Mouse (Mus musculus): ENCODE results near the gene Sergef.

Gene Sergef

GRCm38 (mm10) chr7:46616429-46617005 is 23.1 kb downstream of the Sergef start:
- no peak for DNase-seq (ENCODE audit: low spot score in 2 of 2)

- DNase-seq (ENCODE audit: low spot score in 2 of 2) = no peak
Observed at GRCm38 (mm10) chr7:46615256-46615977, 24.2 kb downstream of the Sergef start.

GRCm38 (mm10) chr7:46614263-46614662 is 25.3 kb downstream of the Sergef start:
- DNase-seq (ENCODE audit: low spot score in 2 of 2) = no peak

- DNase-seq (ENCODE audit: low spot score in 2 of 2) = no peak
Observed at GRCm38 (mm10) chr7:46613091-46613490, 26.5 kb downstream of the Sergef start.

- DNase-seq (ENCODE audit: low spot score in 2 of 2) = no peak
Observed at GRCm38 (mm10) chr7:46612421-46612937, 27.1 kb downstream of the Sergef start.

GRCm38 (mm10) chr7:46611970-46612369 is 27.6 kb downstream of the Sergef start:
- DNase-seq (ENCODE audit: low spot score in 2 of 2) = no peak

GRCm38 (mm10) chr7:46609317-46609716 is 30.3 kb downstream of the Sergef start:
- DNase-seq (ENCODE audit: low spot score in 2 of 2) = no peak

- DNase-seq (ENCODE audit: low spot score in 2 of 2) = peak; percentile 37 to 73
Observed at GRCm38 (mm10) chr7:46607428-46608055, 32.1 kb downstream of the Sergef start.

GRCm38 (mm10) chr7:46607031-46607426 is 32.6 kb downstream of the Sergef start:
- DNase-seq (ENCODE audit: low spot score in 2 of 2) = peak; percentile 40

- peak; percentile 68 to 82 for DNase-seq (ENCODE audit: low spot score in 2 of 2)
Observed at GRCm38 (mm10) chr7:46606391-46607030, 33.1 kb downstream of the Sergef start.

GRCm38 (mm10) chr7:46603051-46603450 is 36.6 kb downstream of the Sergef start:
- no peak for DNase-seq (ENCODE audit: low spot score in 2 of 2)

- no peak for DNase-seq (ENCODE audit: low spot score in 2 of 2)
Observed at GRCm38 (mm10) chr7:46602079-46602478, 37.5 kb downstream of the Sergef start.

GRCm38 (mm10) chr7:46601097-46601496 is 38.5 kb downstream of the Sergef start:
- DNase-seq (ENCODE audit: low spot score in 2 of 2) = no peak

GRCm38 (mm10) chr7:46597006-46597405 is 42.6 kb downstream of the Sergef start:
- DNase-seq (ENCODE audit: low spot score in 2 of 2) = no peak

GRCm38 (mm10) chr7:46591546-46591945 is 48.1 kb downstream of the Sergef start:
- no peak for DNase-seq (ENCODE audit: low spot score in 2 of 2)

GRCm38 (mm10) chr7:46589181-46589580 is 50.4 kb downstream of the Sergef start:
- no peak for DNase-seq (ENCODE audit: low spot score in 2 of 2)

- DNase-seq (ENCODE audit: low spot score in 2 of 2) = no peak
Observed at GRCm38 (mm10) chr7:46588005-46588404, 51.6 kb downstream of the Sergef start.

- no peak for DNase-seq (ENCODE audit: low spot score in 2 of 2)
Observed at GRCm38 (mm10) chr7:46587466-46587865, 52.1 kb downstream of the Sergef start.

GRCm38 (mm10) chr7:46586621-46587216 is 52.9 kb downstream of the Sergef start:
- DNase-seq (ENCODE audit: low spot score in 2 of 2) = peak; percentile 23 to 24

- DNase-seq (ENCODE audit: low spot score in 2 of 2) = no peak
Observed at GRCm38 (mm10) chr7:46582750-46583149, 56.9 kb downstream of the Sergef start.

- DNase-seq (ENCODE audit: low spot score in 2 of 2) = peak; percentile 51 to 55
Observed at GRCm38 (mm10) chr7:46581358-46581930, 58.2 kb downstream of the Sergef start.

All from thymus, postnatal 10 days (tissue).